Mouse (Mus musculus): ENCODE data around the gene Glcci1.

Gene Glcci1

GRCm38 (mm10) chr6:8545780-8546179, 36.4 kb downstream of the Glcci1 start:
- DNase-seq (ENCODE audit: low spot score) = no peak

- DNase-seq (ENCODE audit: low spot score) = no peak
Measured at GRCm38 (mm10) chr6:8551155-8551554, 41.8 kb downstream of the Glcci1 start.

- DNase-seq (ENCODE audit: low spot score) = no peak
Measured at GRCm38 (mm10) chr6:8556849-8557571, 47.6 kb downstream of the Glcci1 start.

GRCm38 (mm10) chr6:8560682-8561081, 51.3 kb downstream of the Glcci1 start:
- DNase-seq (ENCODE audit: low spot score) = no peak

- DNase-seq (ENCODE audit: low spot score) = no peak
Measured at GRCm38 (mm10) chr6:8582377-8582776, 73.0 kb downstream of the Glcci1 start.

- DNase-seq (ENCODE audit: low spot score) = no peak
Measured at GRCm38 (mm10) chr6:8583892-8584291, 74.5 kb downstream of the Glcci1 start.

- DNase-seq (ENCODE audit: low spot score) = no peak
Measured at GRCm38 (mm10) chr6:8591665-8592064, 82.3 kb downstream of the Glcci1 start.

GRCm38 (mm10) chr6:8617369-8617768, 108.0 kb downstream of the Glcci1 start:
- no peak for DNase-seq (ENCODE audit: low spot score)

GRCm38 (mm10) chr6:8619582-8620350, 110.4 kb downstream of the Glcci1 start:
- no peak for DNase-seq (ENCODE audit: low spot score)

- no peak for DNase-seq (ENCODE audit: low spot score)
Measured at GRCm38 (mm10) chr6:8623045-8623444, 113.6 kb downstream of the Glcci1 start.

- no peak for DNase-seq (ENCODE audit: low spot score)
Measured at GRCm38 (mm10) chr6:8628226-8628625, 118.8 kb downstream of the Glcci1 start.

GRCm38 (mm10) chr6:8628715-8629267, 119.4 kb downstream of the Glcci1 start:
- DNase-seq (ENCODE audit: low spot score) = no peak

- DNase-seq (ENCODE audit: low spot score) = no peak
Measured at GRCm38 (mm10) chr6:8630531-8630930, 121.1 kb downstream of the Glcci1 start.

GRCm38 (mm10) chr6:8631362-8631761, 122.0 kb downstream of the Glcci1 start:
- DNase-seq (ENCODE audit: low spot score) = no peak

- DNase-seq (ENCODE audit: low spot score) = no peak
Measured at GRCm38 (mm10) chr6:8631986-8632632, 122.7 kb downstream of the Glcci1 start.

- DNase-seq (ENCODE audit: low spot score) = no peak
Measured at GRCm38 (mm10) chr6:8632701-8633100, 123.3 kb downstream of the Glcci1 start.

GRCm38 (mm10) chr6:8638122-8638521, 128.7 kb downstream of the Glcci1 start:
- no peak for DNase-seq (ENCODE audit: low spot score)

- no peak for DNase-seq (ENCODE audit: low spot score)
Measured at GRCm38 (mm10) chr6:8638899-8639298, 129.5 kb downstream of the Glcci1 start.

GRCm38 (mm10) chr6:8639526-8639925, 130.1 kb downstream of the Glcci1 start:
- DNase-seq (ENCODE audit: low spot score) = no peak

- DNase-seq (ENCODE audit: low spot score) = no peak
Measured at GRCm38 (mm10) chr6:8640863-8641262, 131.5 kb downstream of the Glcci1 start.

- no peak for DNase-seq (ENCODE audit: low spot score)
Measured at GRCm38 (mm10) chr6:8644703-8645102, 135.3 kb downstream of the Glcci1 start.

- DNase-seq (ENCODE audit: low spot score) = no peak
Measured at GRCm38 (mm10) chr6:8645708-8646107, 136.3 kb downstream of the Glcci1 start.

Measured in lung, postnatal 25 days (tissue).